Mouse (Mus musculus) cerebellum, adult 18-20 months (tissue): ENCODE results near the gene Gm20403.
"Not testable (repeated sequence)": the region's sequence is repeated elsewhere in the genome, so short reads cannot be mapped to it uniquely, and the experiment has no call there.

ENCODE experiments used
- DNase-seq, 2 experiments: peaks; one replicate each; pipeline ENCODE4 v3.0.0; 2021

The Gm20403 gene

DNA sequence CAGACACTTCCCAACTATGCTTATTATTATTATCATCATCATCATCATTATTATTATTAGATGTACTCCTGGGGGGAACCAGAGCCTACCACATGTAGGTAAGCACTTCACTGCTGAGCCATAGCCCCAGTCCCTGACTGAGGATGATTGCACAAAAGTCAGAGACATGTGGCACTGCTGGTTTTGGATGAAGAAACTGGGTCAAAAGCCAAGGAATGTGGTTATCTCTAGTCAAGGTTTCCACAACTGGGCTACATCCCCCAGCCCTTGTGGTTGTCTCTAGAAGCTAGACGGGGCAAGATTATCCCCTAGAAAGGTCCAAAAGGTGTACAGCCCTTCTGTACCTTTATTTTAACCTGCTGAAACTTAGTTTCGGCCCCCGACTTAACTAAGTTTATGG is 6.5 kb upstream of the Gm20403 start:
- DNase-seq, result no peak

DNA sequence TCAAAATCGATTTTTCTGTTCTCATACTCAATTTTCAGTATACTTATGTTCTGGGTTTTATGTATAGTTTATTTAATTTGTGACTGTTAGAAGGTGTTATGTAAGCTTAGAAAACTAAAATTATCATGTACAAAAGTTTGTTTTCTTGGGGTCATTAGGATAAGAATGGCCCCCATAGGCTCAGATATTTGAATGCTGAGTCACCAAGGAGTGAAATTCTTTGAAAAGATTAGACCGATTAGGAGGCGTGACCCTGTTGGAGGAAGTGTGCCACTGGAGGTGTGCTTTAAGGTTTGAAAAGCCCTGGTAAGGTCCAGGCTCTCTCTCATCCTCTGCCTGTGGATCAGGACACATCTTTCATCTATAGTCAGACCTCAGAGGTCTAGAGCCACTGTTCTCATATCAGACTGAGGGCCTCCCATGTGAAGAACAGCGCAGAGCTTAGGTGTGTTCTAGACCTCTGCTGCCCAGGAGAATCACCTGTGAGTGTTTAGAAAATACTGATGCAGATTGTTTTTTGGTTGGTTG is 2.1 kb upstream of the Gm20403 start:
- DNase-seq, result no peak

DNA sequence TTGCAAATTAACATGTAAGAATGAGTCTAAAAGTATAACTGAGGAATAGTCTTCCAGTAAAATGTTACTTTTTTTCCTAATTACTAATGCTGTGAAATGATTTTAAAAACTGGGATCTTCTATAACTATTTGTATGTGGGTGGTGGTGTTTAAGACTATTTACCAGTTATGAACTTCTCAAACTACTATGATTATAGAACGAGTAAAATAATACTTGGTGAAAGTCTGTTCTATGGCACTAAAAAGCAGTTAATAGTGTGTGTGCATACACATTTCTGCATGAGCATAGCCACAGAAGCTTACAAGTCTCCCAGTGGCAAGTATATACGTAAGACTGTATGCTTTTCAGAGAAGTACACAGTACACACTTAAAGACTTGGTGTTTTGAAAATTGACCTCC is 827 bp upstream of the Gm20403 start:
- DNase-seq, result no peak

DNA sequence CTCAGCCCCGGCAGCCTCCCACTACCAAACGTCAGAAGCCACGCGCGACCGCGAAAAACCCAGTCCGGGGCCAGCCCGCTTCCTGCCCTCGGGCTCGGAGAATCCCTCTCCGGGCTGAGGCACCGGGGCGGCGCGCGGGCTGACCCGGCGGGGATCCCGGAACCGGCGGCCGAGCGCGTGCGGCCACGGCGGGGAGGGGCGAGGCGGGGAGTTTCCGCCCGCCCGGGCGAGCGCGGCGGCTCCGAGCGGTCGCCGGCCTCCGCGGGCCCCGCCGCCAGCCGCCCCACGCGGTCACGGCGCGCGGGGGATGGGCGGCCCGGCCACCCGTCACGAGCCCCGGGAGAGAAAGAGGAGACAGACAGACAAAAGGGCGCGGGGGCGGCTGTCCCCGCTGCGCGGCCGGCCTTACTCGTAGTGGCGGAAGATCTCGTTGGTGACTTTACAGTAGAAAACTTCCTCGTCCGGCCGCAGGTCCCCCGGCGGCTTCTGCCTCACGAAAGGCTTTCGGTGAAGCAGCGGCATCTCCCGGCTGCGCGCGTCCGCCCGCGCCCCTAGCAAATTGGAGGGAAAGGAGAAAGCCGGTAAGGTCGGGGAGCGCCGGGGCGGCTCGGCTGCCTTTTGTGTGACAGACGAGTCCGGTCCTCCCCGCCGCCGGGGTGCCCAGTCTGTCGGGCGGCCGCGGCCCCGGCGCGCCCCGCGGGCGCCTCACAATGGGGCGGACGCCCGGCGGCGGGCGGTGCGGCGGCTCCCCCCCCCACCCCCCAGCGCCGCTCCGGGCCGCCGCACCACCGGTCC is 875 bp downstream of the Gm20403 start:
- DNase-seq, result peak; percentile 16 to 44

DNA sequence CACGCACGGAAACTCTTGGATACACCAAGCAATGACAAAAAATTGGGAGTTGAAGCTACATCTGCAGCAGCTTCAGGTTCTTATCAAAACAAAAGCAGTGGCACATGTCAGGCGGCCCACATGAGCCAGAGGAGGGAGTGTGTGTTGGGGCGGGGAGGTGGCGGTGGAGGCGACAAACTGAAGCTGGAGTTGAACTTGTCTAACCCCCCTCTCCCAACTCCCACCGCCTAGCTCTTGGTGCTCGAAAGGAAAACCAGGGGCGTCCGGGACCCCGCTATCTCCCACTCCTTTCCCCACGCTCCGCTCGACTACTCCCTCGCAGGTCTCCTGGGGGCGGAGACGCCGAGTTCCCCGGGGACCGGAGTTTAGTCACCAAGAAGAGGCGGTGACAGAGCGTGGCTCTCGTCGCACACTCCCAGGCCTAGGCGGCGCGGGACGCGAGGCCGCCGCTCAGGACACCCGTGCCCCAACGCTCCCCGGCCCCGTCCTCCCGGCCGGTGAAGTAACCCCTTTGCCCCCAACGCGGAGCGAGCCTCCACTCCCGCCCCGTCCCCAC is 1.6 kb downstream of the Gm20403 start:
- peak; percentile 16 to 41 for DNase-seq

DNA sequence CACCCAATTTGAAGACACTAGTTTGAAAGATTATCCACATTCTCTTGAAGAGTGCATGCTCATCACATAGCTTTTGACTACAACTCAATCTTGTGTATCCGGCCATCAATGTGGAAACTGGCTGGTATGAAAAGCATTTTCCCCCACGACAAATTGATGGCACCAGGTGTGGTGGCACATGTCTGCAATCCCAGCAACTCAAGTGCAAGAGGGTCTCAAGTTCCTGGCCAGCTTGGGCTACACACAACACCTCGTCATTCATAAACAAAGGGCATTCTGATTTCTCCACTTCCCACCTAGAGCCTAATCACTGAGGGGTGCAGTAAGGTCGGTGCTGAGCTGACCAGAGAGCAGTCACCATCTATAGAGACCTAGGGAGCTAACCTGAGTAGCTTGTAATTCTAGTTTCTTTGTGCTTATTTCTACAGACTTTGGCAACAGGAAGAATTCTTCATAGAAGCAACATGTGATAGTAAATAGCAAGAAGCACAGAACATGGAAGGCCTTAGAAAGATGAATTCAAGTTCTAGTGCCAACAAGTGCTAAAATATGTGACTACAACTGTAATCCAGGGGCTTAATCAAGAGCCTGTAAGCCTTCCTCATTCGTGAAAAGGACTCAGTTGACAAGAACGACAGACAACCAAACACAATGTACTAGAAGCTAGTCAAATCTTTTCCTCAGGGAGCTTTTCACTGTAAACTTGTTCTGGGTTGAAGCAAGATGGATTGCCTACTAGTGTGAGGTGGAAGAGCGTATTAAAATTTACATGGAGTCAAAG is 3.2 kb downstream of the Gm20403 start:
- DNase-seq, result no peak

DNA sequence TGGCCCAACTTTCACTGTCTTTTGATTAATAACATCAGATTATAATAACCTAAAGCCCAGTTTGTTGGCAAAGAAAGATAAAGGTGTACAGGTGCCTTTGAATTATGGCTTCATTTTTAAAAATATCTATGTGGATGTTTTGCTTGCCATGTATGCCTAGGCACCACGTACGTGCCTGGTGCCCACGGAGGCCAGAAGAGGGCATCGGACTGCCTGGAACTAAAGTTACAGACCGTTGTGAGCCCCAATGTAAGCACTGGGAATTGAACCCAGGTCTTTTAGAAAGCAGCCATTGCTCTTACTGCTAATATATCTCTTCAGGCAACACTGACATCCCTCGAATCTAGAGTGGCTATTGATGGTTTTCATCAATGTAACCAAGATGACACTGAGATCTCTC is 4.4 kb downstream of the Gm20403 start:
- no peak for DNase-seq

DNA sequence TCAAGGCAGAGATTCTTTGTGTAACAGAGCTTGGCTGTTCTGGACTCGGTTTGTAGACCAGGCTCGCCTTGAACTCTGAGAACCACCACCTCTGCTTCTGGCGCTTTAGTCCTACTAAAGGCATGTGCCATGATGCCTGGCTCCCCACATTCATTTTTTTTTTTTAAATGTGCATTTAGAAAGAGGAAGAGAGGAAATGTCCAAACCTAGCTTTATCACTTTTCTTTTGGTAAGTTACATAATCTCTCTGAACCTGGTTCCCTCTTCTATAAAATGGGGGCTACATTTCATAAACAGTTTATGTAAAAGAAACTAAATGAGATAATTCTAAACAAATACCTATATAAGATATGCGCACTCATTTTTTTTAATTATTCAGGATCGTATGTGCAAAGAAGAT is 5.4 kb downstream of the Gm20403 start:
- no peak for DNase-seq

DNA sequence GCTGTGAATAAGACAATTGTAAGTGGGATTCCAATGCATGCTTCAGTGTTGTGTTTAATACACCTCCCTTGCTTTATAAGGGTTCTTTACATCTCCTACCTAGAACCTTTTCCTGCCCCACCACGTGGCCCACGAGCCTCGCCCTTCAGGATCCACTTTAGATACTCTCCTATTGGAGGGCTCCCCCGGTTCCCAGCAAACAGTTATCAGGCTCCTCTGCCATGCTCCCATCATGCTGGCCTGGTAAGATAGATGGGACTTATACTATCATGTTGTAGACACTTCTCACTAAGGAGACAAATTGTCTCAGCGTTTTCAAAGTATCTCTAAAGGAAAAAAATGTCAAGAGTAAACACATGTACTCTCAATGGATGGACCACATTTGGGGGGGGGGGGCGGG is 5.8 kb downstream of the Gm20403 start:
- no peak for DNase-seq

DNA sequence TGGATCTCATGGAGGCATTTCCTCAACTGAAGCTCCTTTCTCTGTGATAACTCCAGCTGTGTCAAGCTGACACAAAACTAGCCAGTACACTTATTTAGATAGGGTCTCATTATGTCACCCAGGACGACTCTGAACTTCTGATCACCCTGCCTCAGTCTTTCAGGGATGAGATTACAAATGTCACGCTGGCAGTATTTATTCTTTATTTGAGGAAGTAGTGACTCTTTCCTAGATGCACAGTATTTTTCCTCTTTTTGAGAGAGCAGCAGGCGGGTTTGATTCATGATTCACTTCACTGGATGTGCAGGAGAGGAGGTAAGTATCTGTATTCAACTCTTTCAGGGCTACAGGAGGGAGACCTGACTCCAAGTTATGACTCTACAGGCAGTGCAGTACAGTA is 17.3 kb downstream of the Gm20403 start:
- DNase-seq, result no peak

DNA sequence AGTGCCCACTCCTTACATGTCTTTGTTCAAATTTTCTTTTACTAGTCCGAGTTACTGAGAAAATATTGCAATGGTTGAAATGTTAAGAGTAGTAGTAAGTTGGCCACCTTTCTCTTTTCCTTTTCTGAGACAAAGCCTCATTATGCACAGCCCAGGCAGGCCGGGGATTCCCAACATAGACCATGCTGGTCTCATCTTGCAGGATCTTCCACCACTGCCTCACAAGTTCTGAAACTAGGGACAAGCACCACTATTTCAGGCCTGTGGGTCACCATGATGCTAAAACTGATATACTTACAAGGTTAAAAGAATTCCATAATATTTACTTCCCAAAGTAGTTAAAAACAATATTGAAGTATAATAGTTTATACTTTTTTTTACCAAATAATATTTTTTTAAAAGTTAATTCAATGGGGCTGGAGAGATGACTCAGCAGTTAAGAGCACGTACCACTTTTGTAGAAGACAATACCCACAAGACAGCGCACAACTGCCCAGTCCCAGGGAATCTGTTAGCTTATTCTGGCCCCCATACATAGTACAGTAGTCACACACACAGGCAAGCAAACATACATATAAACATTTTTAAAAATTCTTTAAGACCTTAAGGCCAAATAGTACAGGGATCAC is 20.7 kb downstream of the Gm20403 start:
- DNase-seq, result no peak

DNA sequence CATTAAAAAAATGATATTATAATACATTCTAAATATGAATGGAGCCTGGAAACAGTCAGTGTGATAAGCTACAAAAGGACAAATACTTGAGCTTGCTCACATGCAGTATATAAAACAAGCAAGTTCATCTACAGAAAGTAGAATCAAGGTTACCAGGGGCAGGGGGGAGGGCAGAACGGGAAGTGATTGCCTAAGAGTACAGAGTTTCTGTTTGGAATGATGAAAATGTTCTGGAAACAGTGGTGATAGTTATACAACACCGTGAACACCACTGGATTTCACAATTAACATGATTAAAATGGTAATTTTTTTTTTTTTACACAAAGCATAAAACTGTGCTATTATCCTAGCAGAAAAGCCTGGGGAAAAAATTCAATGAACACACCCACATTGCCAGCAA is 26.8 kb downstream of the Gm20403 start:
- DNase-seq, result no peak

DNA sequence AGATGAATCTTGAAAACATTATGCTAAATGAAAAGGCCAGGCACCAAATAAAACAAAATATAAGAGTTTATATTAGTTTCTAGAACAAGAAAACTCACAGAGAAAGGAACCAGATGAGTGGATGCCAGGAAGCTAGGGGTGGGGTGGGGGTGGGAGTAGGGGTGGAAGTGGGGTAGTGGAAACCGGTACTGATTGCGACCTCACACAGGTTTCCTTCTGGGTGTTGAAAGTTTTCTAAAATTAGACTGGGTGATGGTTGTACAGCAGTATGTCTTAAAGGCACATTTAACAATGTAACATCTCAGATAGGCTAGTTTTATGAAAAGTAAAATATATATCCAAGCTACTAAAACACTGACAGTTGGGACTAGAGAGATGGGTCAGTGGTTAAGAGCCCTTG is 29.4 kb downstream of the Gm20403 start:
- DNase-seq, result no peak

DNA sequence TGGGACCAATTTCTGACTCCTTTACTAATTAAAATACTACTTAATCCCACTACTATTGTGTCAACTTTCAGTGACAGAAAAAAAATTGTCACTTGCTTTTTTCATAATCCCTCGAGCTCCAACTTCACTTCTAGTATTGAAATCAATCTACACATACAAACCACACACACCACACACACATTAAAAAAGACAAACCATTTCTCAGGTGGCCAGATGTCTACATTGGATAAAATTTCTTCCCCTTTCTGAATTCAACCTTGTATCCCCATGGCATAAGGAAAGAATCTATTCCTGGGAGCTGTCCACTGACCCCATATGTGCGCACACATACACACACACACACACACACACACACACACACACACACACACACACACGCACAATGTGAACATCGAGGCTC is 29.9 kb downstream of the Gm20403 start:
- no peak for DNase-seq

DNA sequence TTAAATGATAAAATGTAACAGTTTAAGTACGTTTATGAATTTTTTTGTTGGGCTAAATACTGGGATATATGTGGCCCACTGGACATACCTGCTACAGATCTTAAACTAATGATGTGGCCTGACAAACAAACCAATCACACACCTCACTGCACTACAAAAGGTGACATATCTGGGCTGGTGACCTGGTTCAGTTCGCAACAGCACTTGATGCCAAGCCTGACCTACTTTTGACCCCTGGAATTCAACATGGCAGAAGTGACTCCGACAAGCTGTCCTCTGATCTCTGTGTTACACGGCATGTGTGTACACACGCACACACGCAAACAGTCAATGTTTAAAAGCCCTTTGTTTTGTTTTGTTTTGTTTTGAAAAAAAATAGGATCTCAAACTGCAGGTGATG is 40.2 kb downstream of the Gm20403 start:
- no peak for DNase-seq

DNA sequence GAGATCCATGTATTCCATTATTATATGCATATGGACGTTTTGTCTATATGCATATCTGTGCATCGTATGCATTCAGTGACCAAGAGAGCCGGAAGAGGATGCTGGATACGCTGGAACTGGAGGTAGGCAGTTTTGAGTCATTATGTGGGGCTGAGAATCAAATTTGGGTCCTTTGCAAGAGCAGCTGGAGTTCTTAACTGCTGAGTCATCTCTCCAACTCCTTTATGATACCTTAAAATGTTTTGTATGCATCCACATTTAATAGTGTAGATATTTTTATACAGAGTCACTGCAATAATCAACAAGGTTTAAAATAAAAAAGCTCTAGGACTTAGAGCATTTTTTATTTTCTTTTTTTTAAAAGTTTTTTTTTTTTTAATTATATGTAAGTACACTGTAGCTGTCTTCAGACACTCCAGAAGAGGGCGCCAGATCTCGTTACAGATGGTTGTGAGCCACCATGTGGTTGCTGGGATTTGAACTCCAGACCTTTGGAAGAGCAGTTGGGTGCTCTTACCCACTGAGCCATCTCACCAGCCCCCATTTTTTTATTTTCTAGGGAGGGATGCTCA is 43.7 kb downstream of the Gm20403 start:
- DNase-seq, result not testable (repeated sequence)

DNA sequence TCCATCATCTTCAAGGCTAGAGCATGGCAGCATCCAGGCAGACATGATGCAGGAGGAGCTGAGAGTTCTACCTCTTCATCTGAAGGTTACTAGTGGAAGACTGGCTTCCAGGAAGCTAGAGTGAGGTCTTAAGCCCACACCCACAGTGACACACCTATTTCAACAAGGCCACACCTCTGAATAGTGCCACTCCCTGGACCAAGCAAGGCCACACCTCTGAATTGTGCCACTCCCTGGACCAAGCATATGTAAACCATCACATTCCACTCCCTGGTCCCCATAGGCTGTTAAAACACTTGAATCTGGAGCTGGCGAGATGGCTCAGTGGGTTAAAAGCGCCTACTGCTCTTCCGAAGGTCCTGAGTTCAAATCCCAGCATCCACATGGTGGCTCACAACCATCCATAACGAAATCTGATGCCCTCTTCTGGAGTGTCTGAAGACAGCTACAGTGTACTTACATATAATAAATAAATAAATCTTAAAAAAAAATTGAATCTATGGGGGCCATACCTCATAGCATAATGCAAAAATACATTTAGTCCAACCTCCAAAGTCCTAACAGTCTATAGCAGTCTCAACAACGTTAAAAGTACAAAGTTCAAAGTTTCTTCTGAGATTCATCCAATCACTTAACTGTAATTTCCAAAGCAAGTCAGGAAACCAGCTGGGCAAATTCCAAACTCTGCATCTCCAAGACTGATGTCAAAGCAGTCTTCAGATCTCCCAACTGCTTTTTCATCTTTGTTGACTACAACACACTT is 48.6 kb downstream of the Gm20403 start:
- DNase-seq, result not testable (repeated sequence)
